Mouse (Mus musculus): ENCODE measurements around the gene Spata6. TPM values are rescaled to one million over a fixed set of nuclear protein-coding genes. Genes with fewer than 3 reads are reported as not detected.

Spata6 gene
- 21.1 TPM for polyA plus RNA-seq (2017; shearing (Covaris generic))

GRCm38 (mm10) chr4:111719776-111720661 is at the start of gene Spata6:
Spata6 (plus strand) TSS chr4:111719984.

Other genes with a start within 250 kb of the Spata6 start
- 0.46 TPM for gene Slc5a9, start 182.9 kb downstream of the Spata6 start, polyA plus RNA-seq (2017; shearing (Covaris generic))
- not detected for gene Skint8, start 199.4 kb downstream of the Spata6 start, polyA plus RNA-seq (2017; shearing (Covaris generic))

Data from CD4-positive, CD25-positive, alpha-beta regulatory T cell, adult 9 weeks (primary cell).